Mouse (Mus musculus): ENCODE measurements around the gene Gm49387.

The Gm49387 gene

GRCm38 (mm10) chr14:31661671-31662554 lies 21.2 kb upstream of the Gm49387 start:
- peak; percentile 81 for DNase-seq (ENCODE audit: low spot score)

- no peak for DNase-seq (ENCODE audit: low spot score)
Measured at GRCm38 (mm10) chr14:31660312-31661093, 19.8 kb upstream of the Gm49387 start.

GRCm38 (mm10) chr14:31659501-31660181 lies 19.0 kb upstream of the Gm49387 start:
- no peak for DNase-seq (ENCODE audit: low spot score)

- DNase-seq (ENCODE audit: low spot score), result no peak
Measured at GRCm38 (mm10) chr14:31658126-31658680, 17.5 kb upstream of the Gm49387 start.

GRCm38 (mm10) chr14:31656857-31657645 lies 16.4 kb upstream of the Gm49387 start:
- DNase-seq (ENCODE audit: low spot score), result peak; percentile 54

- DNase-seq (ENCODE audit: low spot score), result no peak
Measured at GRCm38 (mm10) chr14:31656386-31656785, 15.7 kb upstream of the Gm49387 start.

GRCm38 (mm10) chr14:31655406-31655805 lies 14.7 kb upstream of the Gm49387 start:
- no peak for DNase-seq (ENCODE audit: low spot score)

- no peak for DNase-seq (ENCODE audit: low spot score)
Measured at GRCm38 (mm10) chr14:31654816-31655215, 14.1 kb upstream of the Gm49387 start.

GRCm38 (mm10) chr14:31653101-31653875 lies 12.6 kb upstream of the Gm49387 start:
- no peak for DNase-seq (ENCODE audit: low spot score)

GRCm38 (mm10) chr14:31652624-31653023 lies 11.9 kb upstream of the Gm49387 start:
- DNase-seq (ENCODE audit: low spot score), result no peak

- DNase-seq (ENCODE audit: low spot score), result no peak
Measured at GRCm38 (mm10) chr14:31652106-31652505, 11.4 kb upstream of the Gm49387 start.

- no peak for DNase-seq (ENCODE audit: low spot score)
Measured at GRCm38 (mm10) chr14:31651206-31651605, 10.5 kb upstream of the Gm49387 start.

- DNase-seq (ENCODE audit: low spot score), result no peak
Measured at GRCm38 (mm10) chr14:31650347-31650746, 9.7 kb upstream of the Gm49387 start.

GRCm38 (mm10) chr14:31647991-31648390 lies 7.3 kb upstream of the Gm49387 start:
- DNase-seq (ENCODE audit: low spot score), result no peak

- DNase-seq (ENCODE audit: low spot score), result no peak
Measured at GRCm38 (mm10) chr14:31645920-31646319, 5.2 kb upstream of the Gm49387 start.

GRCm38 (mm10) chr14:31644931-31645547 lies 4.4 kb upstream of the Gm49387 start:
- DNase-seq (ENCODE audit: low spot score), result peak; percentile 45

- DNase-seq (ENCODE audit: low spot score), result no peak
Measured at GRCm38 (mm10) chr14:31644183-31644830, 3.6 kb upstream of the Gm49387 start.

- peak; percentile 58 for DNase-seq (ENCODE audit: low spot score)
Measured at GRCm38 (mm10) chr14:31641506-31642155, 953 bp upstream of the Gm49387 start.
